Mouse (Mus musculus) left cerebral cortex, adult 2 months (tissue): ENCODE data around the gene Aff1. TPM values are rescaled to one million over a fixed set of nuclear protein-coding genes. Genes with fewer than 3 reads are reported as not detected.
A peak's percentile ranks its signal among the peaks of the same experiment; 100 is the strongest.

ENCODE experiments used
- DNase-seq, 2 experiments: peaks; one replicate each; pipeline ENCODE4 v3.0.0; 2021 to 2022; ENCODE audit warnings: low spot score in 2 of 2, mixed read lengths in 1 of 2; ENCODE audit errors: extremely low spot score in 1 of 2
- H3K27ac ChIP-seq: fragments of 200-600 bp; 2 replicates; pipeline ENCODE4 v1.8.1; 2022
- H3K4me3 ChIP-seq: fragments of 200-600 bp; 2 replicates; pipeline ENCODE4 v1.8.1; 2022
- CTCF ChIP-seq: fragments of 200-600 bp; IDR thresholded peaks from 2 replicates; pipeline ENCODE4 v1.8.1; 2022; ENCODE audit warnings: antibody characterized with exemption, mild to moderate bottlenecking, moderate library complexity
- intact Hi-C: fragments of 180-260 bp; cut with DNase I; formaldehyde crosslinking; loops from one replicate; pipeline ENCODE4 v1.15.1; 2025
- total RNA-seq, 2 experiments: library from RNA; stranded (reverse); gene quantifications; 2 replicates each; pipeline ENCODE4 v1.2.3; 2021

Gene Aff1
- total RNA-seq, 2 experiments from 2014 or later: 12.8 to 16.7 TPM

DNA sequence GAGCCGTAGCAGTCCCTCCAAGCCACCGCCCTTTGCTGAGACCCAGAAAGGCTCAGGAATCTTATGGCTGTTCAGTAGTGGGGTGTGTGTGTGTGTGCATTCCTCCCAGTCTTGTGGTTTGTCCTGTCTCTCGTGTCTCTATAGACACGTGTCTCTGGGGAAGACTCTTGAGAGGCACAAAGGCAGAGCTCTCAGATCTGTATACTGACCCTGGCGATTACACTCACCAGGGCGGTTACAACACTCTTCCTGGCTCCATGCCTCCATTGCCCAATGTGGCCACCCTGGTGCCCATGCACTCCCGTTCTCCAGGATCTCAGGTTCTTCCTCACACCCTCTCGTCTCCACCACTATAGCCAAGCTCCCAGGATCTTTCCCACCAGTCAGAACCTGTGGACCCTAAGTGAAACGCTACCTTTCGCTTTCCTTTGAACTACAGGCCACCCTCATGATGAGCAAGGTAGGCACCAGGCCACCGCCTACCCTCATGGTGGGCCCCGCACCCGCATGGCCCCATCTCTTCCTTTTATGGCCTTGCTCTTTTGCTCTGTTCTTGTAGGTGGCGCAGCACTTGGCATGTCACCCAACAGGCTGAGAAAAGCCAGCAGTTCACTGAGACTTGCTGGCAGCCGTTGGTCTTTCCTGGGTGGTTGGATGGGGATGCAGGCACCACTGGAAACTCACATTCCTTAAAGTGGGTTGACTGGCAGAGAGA lies 146.5 kb downstream of the Aff1 start:
- intact Hi-C loops: no loop called here
- Histone ChIP-seq H3K4me3 (no peak overlapping the region), H3K27ac (no peak overlapping the region)
- DNase-seq: no peak
- TF ChIP-seq CTCF: no peak

DNA sequence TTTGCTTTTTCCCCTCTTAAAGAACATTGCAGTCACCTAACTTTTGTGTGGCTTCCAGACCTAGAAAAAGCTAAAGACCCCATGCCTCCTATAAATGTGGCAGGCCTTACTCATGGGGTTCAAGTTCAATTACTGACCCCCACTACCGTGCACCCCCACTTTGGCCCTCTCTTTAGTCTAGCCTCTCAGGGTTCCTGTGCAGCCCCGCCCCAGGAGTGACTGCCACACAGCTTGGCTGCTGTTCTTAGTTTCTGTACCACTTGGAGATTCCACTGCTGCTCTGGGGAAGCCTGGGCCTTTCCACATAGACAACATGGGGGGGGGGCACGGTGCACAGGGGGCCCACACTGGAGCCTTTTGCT lies 147.1 kb downstream of the Aff1 start:
- no peak overlapping the region for H3K4me3 ChIP-seq
- no peak overlapping the region for H3K27ac ChIP-seq
- no peak for DNase-seq
- intact Hi-C loops: no loop called here
- no peak for TF ChIP-seq CTCF

DNA sequence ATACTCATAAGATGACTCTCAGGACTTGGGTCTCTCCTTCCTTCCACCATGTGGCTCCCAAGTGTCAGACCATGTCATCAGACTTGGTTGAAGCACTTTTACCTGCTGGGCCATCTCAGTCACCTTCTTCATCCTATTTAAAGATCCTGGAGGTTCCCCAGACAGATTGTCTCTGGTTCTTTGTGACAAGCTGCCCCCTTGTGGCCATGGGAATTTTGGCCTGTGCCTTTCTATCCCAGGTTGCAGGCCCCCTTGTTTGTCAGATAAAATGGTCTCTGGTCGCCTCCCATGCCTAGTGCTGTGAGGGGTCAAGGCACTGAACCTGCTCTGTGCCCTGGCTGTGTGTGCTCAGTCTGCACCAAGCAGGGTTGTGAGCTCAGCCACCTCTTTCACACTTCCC lies 151.8 kb downstream of the Aff1 start:
- DNase-seq: peak in 1 of 2 experiments; percentile 41
- intact Hi-C loops: loop anchor here (5.0 kb wide), 1 partner anchor 487 kb away; no protein-coding TSS in a partner anchor
- Histone ChIP-seq H3K27ac (no peak overlapping the region), H3K4me3 (no peak overlapping the region)
- peak; percentile 67 for TF ChIP-seq CTCF

DNA sequence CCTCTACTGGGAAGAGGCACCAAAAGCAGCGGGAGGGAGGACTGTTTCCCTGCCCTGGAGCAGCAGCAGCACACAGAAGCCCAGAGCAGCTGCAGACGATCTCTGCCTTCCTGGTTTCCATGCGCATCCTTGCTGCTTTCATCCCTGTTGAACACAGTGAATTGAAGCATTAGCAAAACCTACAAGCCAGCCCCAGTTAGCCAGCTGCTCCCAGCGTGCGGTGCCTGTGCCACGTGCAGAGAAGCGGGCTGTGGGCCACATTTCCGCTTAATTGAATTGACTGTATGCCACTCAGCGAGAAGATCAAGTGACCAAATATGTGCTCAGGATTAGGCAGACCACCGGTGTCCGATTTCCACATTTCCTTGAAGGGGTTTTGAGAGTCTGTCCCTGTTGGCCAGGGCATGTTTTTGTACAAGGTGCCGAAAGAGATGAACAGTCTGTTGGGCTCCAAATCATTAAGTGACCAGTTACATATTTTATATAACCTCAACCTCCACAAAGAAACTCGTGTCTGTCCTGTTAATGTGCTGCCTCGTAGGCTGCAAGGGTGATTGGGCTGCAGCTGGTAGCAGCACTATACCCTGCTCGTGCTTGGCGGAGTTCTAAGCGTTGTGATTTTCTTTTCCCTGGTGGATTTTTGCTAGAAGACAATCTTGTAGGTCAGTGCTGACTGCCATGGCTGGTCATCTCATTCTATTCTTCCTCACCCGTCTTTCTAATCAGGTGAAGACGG lies 153.4 kb downstream of the Aff1 start:
- Histone ChIP-seq H3K4me3 (no peak overlapping the region), H3K27ac (no peak overlapping the region)
- intact Hi-C loops: no loop called here
- no peak for TF ChIP-seq CTCF
- DNase-seq: no peak

DNA sequence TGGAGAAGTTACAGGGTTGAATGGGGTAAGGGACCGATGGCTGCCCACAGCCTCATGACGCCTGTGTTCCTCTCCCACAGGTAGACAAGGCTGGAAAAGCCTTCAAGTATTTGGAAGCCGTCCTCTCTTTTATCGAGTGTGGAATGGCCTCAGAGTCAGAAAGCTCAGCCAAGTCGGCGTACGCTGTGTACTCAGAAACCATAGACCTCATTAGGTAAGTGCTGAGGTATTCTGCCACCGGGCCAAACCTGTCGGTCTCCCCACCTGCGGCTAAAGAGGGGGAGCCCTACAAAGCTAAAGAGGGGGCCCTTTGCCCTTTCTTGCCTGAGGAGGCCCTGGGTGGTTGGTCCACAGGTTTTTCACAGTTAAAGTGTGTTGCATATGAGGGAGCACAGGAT lies 154.0 kb downstream of the Aff1 start:
- TF ChIP-seq CTCF: no peak
- no peak overlapping the region for H3K27ac ChIP-seq
- H3K4me3 ChIP-seq: no peak overlapping the region
- intact Hi-C loops: no loop called here
- no peak for DNase-seq

DNA sequence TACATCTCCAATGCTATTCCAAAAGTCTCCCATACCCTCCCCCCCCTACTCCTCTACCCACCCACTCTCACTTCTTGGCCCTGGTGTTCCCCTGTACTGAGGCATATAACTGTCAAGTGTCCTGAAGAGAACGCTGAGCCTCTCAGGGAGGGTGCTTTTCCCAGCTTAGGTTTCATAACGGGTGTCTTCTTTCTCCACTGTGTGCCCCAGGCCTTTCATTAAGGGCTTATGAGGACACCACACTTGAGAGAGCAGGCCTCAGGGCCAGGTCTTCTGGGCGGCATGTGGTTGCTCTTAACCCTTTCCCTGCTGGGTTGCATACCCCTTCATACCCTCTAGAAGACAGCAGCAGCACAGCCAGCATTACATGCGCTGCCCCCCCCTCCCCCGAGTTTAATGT lies 154.4 kb downstream of the Aff1 start:
- DNase-seq: no peak
- TF ChIP-seq CTCF: no peak
- no peak overlapping the region for H3K4me3 ChIP-seq
- intact Hi-C loops: no loop called here
- no peak overlapping the region for H3K27ac ChIP-seq

DNA sequence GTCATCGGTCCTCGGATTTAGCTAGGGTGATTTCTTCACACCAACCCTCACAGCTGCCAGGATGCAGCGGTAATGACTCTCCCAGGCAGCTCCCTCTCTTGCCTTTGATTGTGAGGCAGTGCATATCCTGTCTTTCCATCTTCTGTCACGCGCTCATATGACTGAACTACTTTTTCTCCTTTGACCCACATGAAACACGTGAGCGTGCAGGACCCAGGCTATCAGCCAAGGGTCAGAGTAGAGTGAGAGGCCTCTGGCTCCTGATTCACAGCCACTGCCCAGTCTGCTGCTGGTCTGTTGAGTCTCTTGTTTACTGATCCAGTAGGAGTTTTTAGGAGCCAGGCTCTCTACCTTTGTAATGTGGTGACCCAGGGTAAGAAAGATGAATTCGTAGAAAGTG lies 156.4 kb downstream of the Aff1 start:
- intact Hi-C loops: no loop called here
- no peak for DNase-seq
- no peak for TF ChIP-seq CTCF
- no peak overlapping the region for H3K4me3 ChIP-seq
- H3K27ac ChIP-seq: no peak overlapping the region

DNA sequence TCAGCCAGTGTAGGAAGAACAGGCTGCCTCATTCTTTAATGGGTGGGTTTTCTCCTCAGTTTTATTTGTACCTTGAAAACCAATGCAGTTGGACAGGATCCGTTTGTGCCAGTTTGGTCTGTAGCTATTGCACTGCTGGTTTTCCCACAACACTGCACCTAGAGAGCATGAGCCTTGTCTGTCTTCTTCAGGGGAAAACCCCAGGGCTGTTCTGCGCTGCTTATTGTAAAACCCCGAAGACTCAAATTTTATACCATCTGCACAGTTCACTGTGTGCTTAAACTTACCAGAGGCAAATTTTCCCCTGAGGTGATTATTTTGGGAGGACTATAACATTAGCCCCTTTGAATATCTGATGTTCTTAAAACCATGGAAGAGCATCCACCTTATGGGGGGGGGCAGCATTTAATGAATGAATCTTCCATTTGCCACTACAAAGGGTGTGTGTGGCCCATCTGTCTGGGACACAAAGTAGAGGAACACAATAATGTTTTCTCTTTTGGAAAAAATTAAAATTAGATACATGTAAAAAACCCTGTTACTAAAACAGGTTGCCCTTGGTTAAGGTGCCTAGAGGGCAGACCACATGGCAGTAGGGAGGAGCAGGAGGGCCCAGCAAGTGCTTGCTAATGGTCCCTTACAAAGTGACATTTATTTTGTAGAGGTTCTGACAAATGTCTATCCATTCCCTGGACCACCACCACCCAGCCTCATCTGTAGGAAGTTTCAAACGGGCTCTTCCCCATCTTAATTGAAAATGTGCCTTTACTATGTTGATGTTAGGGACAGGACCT lies 160.8 kb downstream of the Aff1 start:
- no peak for DNase-seq
- no peak for TF ChIP-seq CTCF
- intact Hi-C loops: loop anchor here (10.0 kb wide), 1 partner anchor 192 kb away; the partner anchor contains the start of gene Nudt9
- Histone ChIP-seq H3K4me3 (no peak overlapping the region), H3K27ac (no peak overlapping the region)

DNA sequence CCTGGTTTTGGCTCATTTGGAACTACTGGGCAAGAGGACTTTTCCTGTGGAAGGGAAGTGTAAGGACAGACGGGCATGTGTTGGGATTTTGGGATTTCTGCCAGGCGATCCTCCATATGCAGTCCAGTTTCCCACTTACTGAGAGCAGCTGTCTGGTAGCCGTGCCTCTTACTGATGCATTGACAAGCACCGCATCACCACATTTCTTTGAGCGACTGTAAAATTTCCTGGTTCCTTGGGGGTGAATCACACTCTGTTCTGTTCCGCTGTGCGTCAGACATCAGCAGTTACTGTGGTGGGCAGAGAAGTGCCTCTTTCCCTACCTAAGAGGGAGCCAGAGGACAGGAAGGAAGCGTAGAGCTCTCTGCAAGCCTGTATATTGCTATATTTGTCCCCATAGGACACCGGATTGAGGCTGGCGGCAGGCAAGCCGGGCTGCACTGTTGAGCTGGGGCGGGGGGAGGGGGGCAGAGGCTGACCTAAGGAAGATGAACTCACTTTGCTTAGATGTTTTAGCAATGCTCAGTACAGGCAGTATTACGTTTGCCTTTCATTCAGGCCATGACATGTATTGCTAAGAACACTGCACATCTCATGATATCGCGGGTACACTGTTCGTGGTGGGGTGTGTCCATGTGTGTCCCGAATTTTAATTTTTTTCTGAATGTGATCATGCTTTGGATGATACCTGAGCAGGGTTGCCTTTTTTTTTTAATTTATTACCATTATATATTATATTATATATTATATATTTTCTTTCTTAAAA lies 162.1 kb downstream of the Aff1 start:
- intact Hi-C loops: loop anchor here (10.0 kb wide), 1 partner anchor 191 kb away; the partner anchor contains the start of gene Nudt9
- Histone ChIP-seq H3K4me3 (0 out of 2 replicates have a peak overlapping the region, but pooled peaks have one; percentile 16), H3K27ac (peak overlapping the region; percentile 65)
- DNase-seq: peak; percentile 52 to 60
- TF ChIP-seq CTCF: peak; percentile 25

DNA sequence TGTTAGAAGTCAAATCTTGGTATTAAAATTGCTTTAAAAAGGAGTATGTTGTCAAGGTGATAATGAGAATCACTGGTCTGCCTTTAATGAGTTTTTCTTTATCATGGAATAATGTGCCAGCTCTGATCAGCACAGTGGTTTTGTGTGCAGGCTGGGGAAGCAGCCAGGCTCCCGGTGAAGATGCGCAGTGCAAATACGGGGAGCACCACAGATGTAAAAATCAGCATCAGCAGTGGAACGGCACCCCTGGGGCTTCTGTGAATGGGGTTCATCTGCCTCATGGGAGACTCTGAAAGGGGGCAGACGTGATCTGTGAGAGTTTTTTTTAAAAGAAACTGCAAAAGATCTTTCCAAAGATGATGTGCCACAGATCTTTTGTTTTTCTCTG lies 162.6 kb downstream of the Aff1 start:
- Histone ChIP-seq H3K27ac (peak overlapping the region; percentile 65; the same call in 1 of the 2 replicates), H3K4me3 (no peak overlapping the region)
- DNase-seq: no peak
- TF ChIP-seq CTCF: no peak
- intact Hi-C loops: loop anchor here (5.0 to 10.0 kb wide), 2 partner anchors 58 to 190 kb away; partner anchors contain the start of genes Klhl8 and Nudt9

DNA sequence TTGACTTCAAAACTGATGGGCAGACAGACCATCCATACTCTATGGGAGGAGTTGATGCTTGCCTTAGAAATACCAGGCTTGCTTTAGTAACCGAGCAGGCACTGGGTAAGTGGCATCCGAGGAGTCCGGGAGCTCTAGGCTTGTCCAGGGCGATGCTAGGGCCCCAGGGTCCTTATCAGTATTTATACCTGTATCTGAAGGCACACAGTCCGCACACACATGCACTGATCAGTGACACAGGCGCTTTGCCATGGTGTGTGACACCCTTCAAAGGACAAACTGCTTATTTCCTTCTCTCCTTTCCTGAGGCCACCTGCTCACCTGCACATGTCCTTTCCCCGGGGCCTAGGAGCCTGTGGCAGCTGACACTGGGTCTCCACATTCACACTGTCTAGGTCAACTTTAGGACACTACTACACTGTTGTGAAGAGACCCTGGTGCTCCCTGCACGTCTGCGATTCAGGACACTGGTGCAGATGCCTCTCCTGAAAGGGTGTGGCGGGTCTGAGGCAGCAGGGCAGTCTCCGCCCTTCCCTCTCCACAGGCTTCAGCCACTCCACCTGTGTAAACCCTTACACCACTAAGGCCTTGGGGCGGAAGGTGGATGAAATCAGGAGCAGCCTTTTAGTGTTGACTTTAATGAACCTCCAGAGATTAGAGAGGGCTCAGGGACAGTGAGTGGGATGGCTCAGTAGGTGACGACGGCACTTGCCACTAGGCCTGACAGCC lies 163.5 kb downstream of the Aff1 start:
- Histone ChIP-seq H3K4me3 (no peak overlapping the region), H3K27ac (no peak overlapping the region)
- intact Hi-C loops: loop anchor here (2.0 to 10.0 kb wide), 3 partner anchors 57 to 189 kb away; partner anchors contain the start of genes Klhl8 and Nudt9
- no peak for TF ChIP-seq CTCF
- DNase-seq: no peak
